Mouse (Mus musculus) heart, embryonic 13.5 days (tissue): ENCODE results near the gene Mbd3. TPM values are rescaled to one million over a fixed set of nuclear protein-coding genes. Genes with fewer than 3 reads are reported as not detected.
A peak's percentile ranks its signal among the peaks of the same experiment; 100 is the strongest.

Source experiments
- ATAC-seq: fragments of 200-750 bp; cut with Nextera tagmentation; 2 replicates; pipeline ENCODE4 v1.8.0; 2017; ENCODE audit warnings: moderate TSS enrichment; ENCODE audit not compliant: insufficient number of reproducible peaks, low FRiP score, low TSS enrichment; ENCODE audit errors: extremely low read depth
- H3K27ac ChIP-seq: fragments of 300-500 bp; sonication (generic); replicated peaks from 2 replicates; pipeline ENCODE4 v1.5.1; 2015; ENCODE audit warnings: moderate library complexity, mild to moderate bottlenecking, inconsistent platforms
- H3K27me3 ChIP-seq: fragments of 300-500 bp; sonication (generic); replicated peaks from 2 replicates; pipeline ENCODE4 v1.6.1; 2015; ENCODE audit warnings: mild to moderate bottlenecking, inconsistent platforms
- H3K36me3 ChIP-seq: fragments of 300-500 bp; sonication (generic); 2 replicates; pipeline ENCODE4 v1.6.1; 2015; ENCODE audit warnings: mild to moderate bottlenecking, inconsistent platforms
- H3K4me1 ChIP-seq: fragments of 300-500 bp; sonication (generic); 2 replicates; pipeline ENCODE4 v1.6.1; 2015; ENCODE audit warnings: inconsistent platforms
- H3K4me2 ChIP-seq: fragments of 300-500 bp; sonication (generic); 2 replicates; pipeline ENCODE4 v1.6.1; 2015; ENCODE audit warnings: inconsistent platforms, mild to moderate bottlenecking, moderate library complexity
- H3K4me3 ChIP-seq: fragments of 300-500 bp; sonication (generic); 2 replicates; pipeline ENCODE4 v1.5.1; 2015; ENCODE audit warnings: moderate library complexity, mild to moderate bottlenecking, inconsistent platforms
- H3K9ac ChIP-seq: fragments of 300-500 bp; sonication (generic); 2 replicates; pipeline ENCODE4 v1.6.1; 2015; ENCODE audit warnings: inconsistent platforms, mild to moderate bottlenecking, moderate library complexity
- H3K9me3 ChIP-seq: fragments of 300-500 bp; sonication (generic); 2 replicates; pipeline ENCODE4 v1.6.1; 2016; ENCODE audit warnings: inconsistent platforms
- WGBS: fragments of 180-500 bp; shearing (Covaris S2); methylation state at CpG from one replicate; pipeline ENCODE4 v1.1.7; 2015; ENCODE audit warnings: mixed read lengths; 5-methylcytosine and 5-hydroxymethylcytosine counted together
- polyA plus RNA-seq: library from polyadenylated mRNA; unstranded; fragments of >200 nt; fragmentation: Nextera tagmentation; extraction: Ambion mirVana; gene quantifications from 2 replicates; pipeline ENCODE4 v1.2.1, GENCODE M21; 2015

The Mbd3 gene
- 170 and 182 TPM in 2 replicates for polyA plus RNA-seq

DNA sequence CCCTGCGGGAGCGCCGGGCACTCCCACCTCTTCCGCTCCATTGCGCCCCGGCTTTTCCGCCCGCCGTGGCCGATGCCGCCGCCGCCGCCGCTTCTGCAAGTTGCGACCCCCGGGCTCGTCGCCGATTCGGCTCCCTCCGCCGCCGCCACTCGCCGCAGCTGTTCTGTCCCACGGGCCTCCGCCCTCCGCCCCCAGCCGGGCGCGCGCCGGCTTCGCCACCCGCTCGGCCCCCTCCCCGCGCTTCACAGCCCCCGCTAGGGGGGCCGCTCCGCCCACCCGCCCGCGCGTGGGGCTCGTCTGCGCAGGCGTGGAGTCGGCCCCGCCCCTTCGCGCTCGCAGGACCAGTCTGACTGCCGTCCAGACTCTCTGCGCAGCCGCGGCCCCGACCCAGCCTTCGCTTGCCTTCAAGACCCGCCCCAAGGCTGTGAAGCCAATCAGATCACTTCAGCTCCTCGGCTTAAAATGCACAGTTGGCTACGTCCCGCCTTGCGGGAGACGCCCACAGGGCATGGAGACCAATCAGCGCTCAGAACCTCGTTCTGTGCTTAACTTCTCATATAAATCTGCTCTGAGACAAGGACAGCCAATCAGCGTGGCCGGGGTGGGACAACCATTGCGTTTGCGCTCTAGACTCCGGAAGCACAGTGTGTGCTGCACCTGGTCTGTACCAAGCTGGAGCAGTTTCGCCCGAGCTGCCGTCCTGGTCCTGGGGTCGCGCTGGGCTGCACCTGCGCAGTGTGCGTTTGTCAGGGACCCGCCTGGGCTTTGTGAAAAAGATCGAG lies at the start of gene Mbd3:
Mbd3 (minus strand) TSS at position 360 of the 782 bp plus-strand sequence.
- Histone ChIP-seq H3K36me3 (peaks cover 66% of the 10 kb centered on the region), H3K9me3 (no peaks in the 10 kb centered on the region; the same call in 1 of the 2 replicates), H3K9ac (peak within 1 kb of the TSS; percentile 91), H3K4me3 (peak within 1 kb of the TSS; percentile 68), H3K4me2 (peak within 1 kb of the TSS; percentile 93), H3K4me1 (peaks cover 33% of the 10 kb centered on the region), H3K27ac (peak within 1 kb of the TSS; percentile 98), H3K27me3 (no peaks in the 10 kb centered on the region)
- WGBS, result under 1% methylated on average over 78 of the region's 82 CpGs
- ATAC-seq, result peak; percentile 91

DNA sequence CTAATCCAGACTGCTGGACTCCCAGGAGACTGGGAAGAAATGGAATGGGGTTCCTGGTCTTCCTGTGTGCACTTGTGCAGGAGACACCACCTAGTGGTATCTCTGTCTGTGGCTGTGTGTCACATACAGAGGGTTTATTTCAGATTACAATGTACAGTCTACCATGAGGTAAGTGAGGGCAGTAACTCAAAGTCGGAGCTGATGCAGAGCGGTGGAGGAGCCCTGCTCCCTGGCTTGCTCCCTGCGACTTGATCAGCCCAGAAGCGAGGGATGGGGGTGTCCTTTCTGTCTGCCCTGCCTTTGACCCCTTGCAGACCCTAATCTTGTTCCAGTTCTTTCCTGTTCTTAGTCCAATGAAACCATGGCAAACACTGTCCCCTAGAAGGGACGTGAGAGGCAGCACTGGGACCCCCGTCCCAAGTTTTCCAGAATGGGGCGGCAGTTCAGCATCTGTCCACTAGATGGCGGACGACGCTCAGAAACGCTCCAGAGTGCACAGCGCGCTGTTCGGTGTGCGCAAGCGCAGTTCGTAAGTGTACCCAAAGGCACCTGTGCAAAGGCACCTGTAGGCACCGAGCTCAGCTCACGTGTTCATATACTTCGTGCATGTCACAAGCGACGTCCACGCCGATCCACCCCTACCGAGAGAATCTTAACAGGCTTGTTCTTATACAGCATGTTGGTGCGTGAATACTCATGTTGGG lies 46.7 kb upstream of the Mbd3 start:
- no peak overlapping the region for H3K27ac ChIP-seq
- 0 out of 2 replicates have a peak, but pooled peaks have one; percentile 62 for ATAC-seq
- peaks cover 9% of the 10 kb centered on the region for H3K4me1 ChIP-seq
- H3K36me3 ChIP-seq, result no peaks in the 10 kb centered on the region
- peaks cover 64% of the 10 kb centered on the region for H3K27me3 ChIP-seq
- H3K9ac ChIP-seq, result no peak overlapping the region
- H3K9me3 ChIP-seq, result no peaks in the 10 kb centered on the region
- H3K4me3 ChIP-seq, result no peak overlapping the region
- H3K4me2 ChIP-seq, result peak overlapping the region; percentile 56
- 9% methylated on average over 26 of the region's 26 CpGs for WGBS

DNA sequence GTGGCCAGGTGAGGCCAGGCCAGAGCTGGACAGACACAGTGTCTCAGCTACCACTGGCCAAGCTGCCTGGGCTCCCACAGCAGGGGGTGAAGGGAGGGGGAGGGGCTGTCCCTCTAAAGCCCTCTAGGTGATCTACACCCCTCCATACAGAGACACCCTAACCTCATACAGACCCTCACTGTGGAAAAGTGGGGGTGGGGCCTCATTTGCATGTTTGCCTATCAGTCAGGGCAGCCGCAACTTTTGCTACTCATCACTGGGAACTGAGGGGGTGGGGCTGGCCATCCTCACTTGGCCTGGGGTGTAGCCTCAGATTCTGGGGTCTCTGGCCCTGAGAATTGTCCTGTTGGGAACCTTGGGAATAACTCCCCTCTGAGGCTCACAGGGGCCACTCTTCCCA lies 45.7 kb upstream of the Mbd3 start:
- H3K4me1 ChIP-seq, result peaks cover 9% of the 10 kb centered on the region
- H3K4me2 ChIP-seq, result no peak overlapping the region
- no peak overlapping the region for H3K27ac ChIP-seq
- no peak overlapping the region for H3K9ac ChIP-seq
- no peak overlapping the region for H3K4me3 ChIP-seq
- no peak for ATAC-seq
- no peaks in the 10 kb centered on the region for H3K9me3 ChIP-seq
- H3K27me3 ChIP-seq, result peaks cover 58% of the 10 kb centered on the region
- H3K36me3 ChIP-seq, result no peaks in the 10 kb centered on the region
- WGBS, result 63% methylated on average over 1 of the region's 1 CpGs

DNA sequence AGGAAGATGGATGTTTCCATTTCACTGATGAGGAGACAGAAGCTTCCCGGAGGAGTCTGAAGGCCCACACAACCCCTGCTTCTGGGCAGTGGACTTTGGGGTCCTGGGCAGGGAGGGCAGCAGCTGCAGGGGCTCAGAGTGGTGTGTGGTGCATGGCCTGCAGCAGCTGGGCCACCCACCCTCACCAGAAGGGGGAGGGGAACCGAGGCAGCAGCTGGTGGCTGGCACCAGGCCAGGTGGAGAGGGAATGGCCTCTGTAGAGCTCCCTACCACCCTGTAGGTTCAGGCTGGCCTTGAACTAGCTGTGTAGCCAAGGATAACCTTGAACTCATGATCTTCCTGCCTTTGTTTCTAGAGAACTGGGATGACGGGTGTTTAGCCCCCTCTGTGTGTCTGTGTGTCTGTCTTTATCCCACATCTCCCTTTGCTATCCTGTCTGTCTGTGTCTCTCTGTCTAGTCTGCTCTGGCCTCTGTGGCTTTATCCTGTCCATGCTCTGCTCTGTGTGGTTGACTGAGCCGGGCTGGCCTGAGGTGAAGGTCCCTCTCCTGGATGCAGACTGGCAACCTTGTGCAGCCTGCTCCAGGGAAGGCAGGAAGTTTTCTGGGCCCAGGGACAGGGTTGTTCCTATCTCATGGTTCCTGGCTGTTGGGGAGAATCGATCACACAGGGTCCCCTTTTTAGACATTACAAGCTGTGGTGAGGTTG lies 45.1 kb upstream of the Mbd3 start:
- Histone ChIP-seq H3K4me2 (no peak overlapping the region), H3K4me3 (no peak overlapping the region), H3K9ac (peak overlapping the region; percentile 8; the same call in 1 of the 2 replicates), H3K27me3 (peaks cover 58% of the 10 kb centered on the region), H3K4me1 (peaks cover 9% of the 10 kb centered on the region), H3K27ac (no peak overlapping the region), H3K9me3 (no peaks in the 10 kb centered on the region), H3K36me3 (no peaks in the 10 kb centered on the region)
- 29% methylated on average over 5 of the region's 5 CpGs for WGBS
- no peak for ATAC-seq

DNA sequence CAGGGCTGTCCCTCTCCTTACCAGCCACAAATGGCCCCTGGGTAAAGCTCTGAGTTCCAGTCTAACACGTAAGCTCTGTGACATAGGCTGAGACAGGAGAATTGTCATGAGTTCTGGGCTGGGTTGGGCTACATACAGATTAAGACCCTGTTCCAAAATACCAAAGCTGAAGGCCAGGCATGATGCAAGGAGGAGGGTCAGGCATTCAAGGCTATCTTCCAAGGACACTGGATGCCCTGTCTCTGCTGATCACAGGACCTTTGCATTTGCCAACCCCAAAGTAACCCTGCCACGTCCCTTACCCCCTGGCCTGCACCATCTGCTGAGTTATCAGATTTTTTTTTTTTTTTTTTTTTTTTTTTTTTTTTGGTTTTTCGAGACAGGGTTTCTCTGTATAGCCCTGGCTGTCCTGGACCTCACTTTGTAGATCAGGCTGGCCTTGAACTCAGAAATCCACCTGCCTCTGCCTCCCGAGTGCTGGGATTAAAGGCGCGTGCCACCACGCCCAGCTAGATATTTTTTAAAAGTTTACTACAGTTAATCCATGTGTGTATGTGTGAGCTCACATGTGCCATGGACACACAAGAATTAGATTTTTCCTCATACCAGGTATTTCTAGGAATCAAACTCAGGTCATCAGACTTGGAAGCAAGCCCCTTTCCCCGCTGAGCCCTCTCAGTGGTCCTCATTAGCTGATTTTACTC lies 44.4 kb upstream of the Mbd3 start:
- peaks cover 9% of the 10 kb centered on the region for H3K4me1 ChIP-seq
- 77% methylated on average over 8 of the region's 8 CpGs for WGBS
- H3K36me3 ChIP-seq, result no peaks in the 10 kb centered on the region
- no peak overlapping the region for H3K4me2 ChIP-seq
- no peak overlapping the region for H3K4me3 ChIP-seq
- no peaks in the 10 kb centered on the region for H3K9me3 ChIP-seq
- peaks cover 52% of the 10 kb centered on the region for H3K27me3 ChIP-seq
- ATAC-seq, result no peak
- no peak overlapping the region for H3K27ac ChIP-seq
- H3K9ac ChIP-seq, result peak overlapping the region; percentile 37; the same call in 1 of the 2 replicates

DNA sequence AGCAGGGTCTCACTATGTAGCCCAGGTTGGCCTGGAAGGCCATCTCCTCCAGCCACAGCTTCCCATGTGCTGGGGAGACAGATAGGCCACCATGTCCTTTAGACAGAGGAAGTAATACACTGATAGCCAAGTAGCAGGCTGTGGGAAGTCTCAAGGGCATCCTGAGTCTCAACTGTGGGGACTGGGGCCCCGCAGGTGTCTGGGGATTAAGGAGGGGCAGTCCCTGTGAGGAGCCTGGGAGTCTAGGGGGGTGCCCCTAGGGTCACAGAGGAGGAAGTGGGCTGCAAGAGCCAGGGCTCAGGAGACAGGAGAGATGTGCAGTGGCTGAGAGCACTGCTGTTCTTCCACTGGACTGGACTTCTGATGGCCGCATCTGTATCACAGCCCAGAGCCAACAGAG lies 43.6 kb upstream of the Mbd3 start:
- H3K4me2 ChIP-seq, result no peak overlapping the region
- H3K36me3 ChIP-seq, result no peaks in the 10 kb centered on the region
- 0 out of 2 replicates have a peak overlapping the region, but pooled peaks have one; percentile 37 for H3K9ac ChIP-seq
- WGBS, result 43% methylated on average over 2 of the region's 2 CpGs
- H3K27me3 ChIP-seq, result peaks cover 52% of the 10 kb centered on the region
- no peak overlapping the region for H3K27ac ChIP-seq
- no peak overlapping the region for H3K4me3 ChIP-seq
- no peak for ATAC-seq
- peaks cover 9% of the 10 kb centered on the region for H3K4me1 ChIP-seq
- H3K9me3 ChIP-seq, result no peaks in the 10 kb centered on the region

DNA sequence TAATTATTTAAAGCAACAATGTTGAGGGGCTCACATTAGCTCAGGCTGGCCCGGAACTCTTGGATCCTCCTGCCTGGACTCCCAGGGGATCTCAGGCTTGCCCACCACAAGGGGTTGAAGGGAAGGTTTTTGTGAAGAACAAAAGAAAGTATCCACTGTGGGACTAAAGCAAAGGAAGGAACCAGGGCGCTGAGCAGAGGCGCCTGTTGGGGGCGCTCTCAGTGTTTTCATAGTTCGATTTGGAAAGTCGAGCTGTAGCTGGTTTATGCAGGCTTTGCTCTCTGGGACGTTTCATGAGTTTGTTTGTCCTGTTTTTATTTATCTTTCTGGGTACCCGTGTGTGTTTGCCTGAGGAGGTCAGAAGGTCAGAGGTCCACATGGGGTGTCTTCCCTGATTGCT lies 42.2 kb upstream of the Mbd3 start:
- Histone ChIP-seq H3K36me3 (no peaks in the 10 kb centered on the region), H3K27ac (no peak overlapping the region), H3K4me2 (no peak overlapping the region), H3K4me1 (peaks cover 11% of the 10 kb centered on the region), H3K27me3 (peaks cover 42% of the 10 kb centered on the region), H3K9ac (no peak overlapping the region), H3K4me3 (no peak overlapping the region), H3K9me3 (no peaks in the 10 kb centered on the region)
- 54% methylated on average over 8 of the region's 8 CpGs for WGBS
- ATAC-seq, result no peak

DNA sequence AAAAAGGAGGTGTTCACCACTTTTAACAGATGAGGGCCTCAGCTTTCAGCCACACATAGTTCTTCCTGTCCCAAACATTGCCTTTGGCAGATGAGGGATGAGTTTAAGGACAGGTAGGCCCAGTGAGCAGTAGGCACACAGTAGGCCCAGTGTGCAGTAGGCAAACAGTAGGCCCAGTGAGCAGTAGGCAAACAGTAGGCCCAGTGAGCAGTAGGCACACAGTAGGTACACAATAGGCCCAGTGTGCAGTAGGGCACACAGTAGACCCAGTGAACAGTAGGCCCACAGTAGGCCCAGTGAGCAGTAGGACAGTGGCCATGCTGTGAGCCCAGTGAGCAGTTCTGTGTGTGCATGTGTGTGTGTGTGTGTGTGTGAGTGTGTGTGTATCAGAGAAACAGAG lies 40.7 kb upstream of the Mbd3 start:
- H3K27ac ChIP-seq, result no peak overlapping the region
- no peak for ATAC-seq
- no peak overlapping the region for H3K9ac ChIP-seq
- no peaks in the 10 kb centered on the region for H3K9me3 ChIP-seq
- H3K4me3 ChIP-seq, result no peak overlapping the region
- no peak overlapping the region for H3K4me2 ChIP-seq
- H3K27me3 ChIP-seq, result peaks cover 33% of the 10 kb centered on the region
- H3K4me1 ChIP-seq, result peaks cover 16% of the 10 kb centered on the region
- H3K36me3 ChIP-seq, result no peaks in the 10 kb centered on the region

DNA sequence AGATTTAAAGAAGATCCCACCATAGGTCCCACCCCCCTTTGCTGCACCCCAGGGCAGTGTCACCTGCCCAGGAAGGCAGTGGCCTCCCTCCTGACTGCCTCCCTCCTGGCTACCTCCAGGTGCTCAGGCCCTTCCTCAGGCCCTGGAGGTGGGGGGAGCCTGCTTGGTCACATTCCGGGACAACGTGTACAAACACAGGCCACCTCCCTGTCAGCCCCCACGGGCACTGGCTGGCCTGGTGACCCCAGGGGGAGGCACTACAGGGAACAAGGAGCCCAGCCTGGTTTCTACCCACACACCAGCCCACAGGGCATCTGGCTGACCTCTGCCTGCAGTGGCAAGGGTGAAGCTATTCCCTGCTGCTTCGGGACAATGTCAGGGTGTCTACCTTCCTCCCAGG lies 38.6 kb upstream of the Mbd3 start:
- no peaks in the 10 kb centered on the region for H3K36me3 ChIP-seq
- peaks cover 16% of the 10 kb centered on the region for H3K27me3 ChIP-seq
- no peak overlapping the region for H3K27ac ChIP-seq
- H3K9me3 ChIP-seq, result no peaks in the 10 kb centered on the region
- no peak for ATAC-seq
- no peak overlapping the region for H3K4me3 ChIP-seq
- no peak overlapping the region for H3K9ac ChIP-seq
- no peak overlapping the region for H3K4me2 ChIP-seq
- peaks cover 22% of the 10 kb centered on the region for H3K4me1 ChIP-seq
- WGBS, result 60% methylated on average over 4 of the region's 4 CpGs

DNA sequence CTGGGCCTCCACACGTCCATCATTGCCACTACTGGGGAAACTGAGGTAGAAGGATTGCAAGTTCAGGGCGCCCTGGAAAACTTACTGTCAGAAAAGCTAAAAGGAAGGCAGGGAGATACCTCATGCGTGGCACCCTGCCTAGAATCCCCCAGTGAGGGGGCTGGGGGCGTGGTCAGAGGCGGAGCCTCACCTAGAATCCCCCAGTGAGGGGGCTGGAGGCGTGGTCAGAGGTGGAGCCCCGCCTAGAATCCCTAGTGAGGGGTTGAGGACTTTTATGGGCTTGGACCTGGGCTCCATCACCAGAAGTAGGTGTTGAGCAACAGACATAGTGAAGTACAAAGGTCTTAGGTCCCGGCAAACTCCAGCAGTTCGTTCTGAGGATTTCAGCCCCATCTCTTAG lies 36.9 kb upstream of the Mbd3 start:
- Histone ChIP-seq H3K4me1 (peaks cover 36% of the 10 kb centered on the region), H3K9ac (peak overlapping the region; percentile 52; the same call in 1 of the 2 replicates), H3K4me2 (peak overlapping the region; percentile 43), H3K27me3 (peaks cover 9% of the 10 kb centered on the region), H3K27ac (peak overlapping the region; percentile 45), H3K36me3 (no peaks in the 10 kb centered on the region), H3K9me3 (no peaks in the 10 kb centered on the region), H3K4me3 (peak overlapping the region; percentile 6; the same call in 1 of the 2 replicates)
- ATAC-seq, result no peak
- WGBS, result 9% methylated on average over 9 of the region's 9 CpGs

DNA sequence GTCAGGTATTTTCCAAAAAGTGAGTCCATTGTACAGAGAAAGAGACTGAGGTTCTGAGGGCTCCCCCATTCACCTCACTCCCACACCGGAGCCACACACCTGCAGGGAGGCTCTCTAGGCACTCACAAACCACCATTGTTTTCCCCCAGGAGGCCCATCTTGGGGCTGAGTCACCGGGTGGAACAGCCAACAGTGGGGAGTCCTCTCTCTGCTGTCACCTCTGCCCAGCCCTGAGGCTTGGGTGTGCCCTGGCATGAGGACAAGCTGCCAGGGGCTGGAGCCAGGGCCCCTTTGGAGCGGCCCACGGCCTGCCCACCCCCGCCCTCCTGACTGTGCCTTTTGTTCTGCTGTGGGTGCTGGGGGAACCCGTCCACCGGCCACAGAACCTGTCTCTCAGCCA lies 36.4 kb upstream of the Mbd3 start:
- H3K4me1 ChIP-seq, result peaks cover 41% of the 10 kb centered on the region
- 46% methylated on average over 7 of the region's 7 CpGs for WGBS
- peaks cover 5% of the 10 kb centered on the region for H3K36me3 ChIP-seq
- peak overlapping the region; percentile 43 for H3K4me2 ChIP-seq
- peaks cover 9% of the 10 kb centered on the region for H3K27me3 ChIP-seq
- H3K4me3 ChIP-seq, result 0 out of 2 replicates have a peak overlapping the region, but pooled peaks have one; percentile 6
- no peak for ATAC-seq
- no peaks in the 10 kb centered on the region for H3K9me3 ChIP-seq
- peak overlapping the region; percentile 45 for H3K27ac ChIP-seq
- peak overlapping the region; percentile 52 for H3K9ac ChIP-seq
